Mouse (Mus musculus) ES-Bruce4 (cell line): ENCODE data around the gene Kdm2b. TPM values are rescaled to one million over a fixed set of nuclear protein-coding genes. Genes with fewer than 3 reads are reported as not detected.

Experiments used
- H3K27ac ChIP-seq: 2 replicates; pipeline ENCODE4 v1.5.1; 2012; ENCODE audit warnings: low read length, inconsistent platforms; ENCODE audit not compliant: insufficient read depth
- H3K27me3 ChIP-seq: 2 replicates; pipeline ENCODE4 v1.6.1; 2012; ENCODE audit warnings: mild to moderate bottlenecking, low read length, inconsistent platforms; ENCODE audit not compliant: control insufficient read depth, poor library complexity, insufficient read depth, severe bottlenecking
- H3K36me3 ChIP-seq: 2 replicates; pipeline ENCODE4 v1.6.1; 2012; ENCODE audit warnings: inconsistent platforms, mild to moderate bottlenecking, low read length, moderate library complexity; ENCODE audit not compliant: control insufficient read depth, poor library complexity, insufficient read depth, severe bottlenecking
- H3K4me1 ChIP-seq: one replicate; pipeline ENCODE4 v1.8.1; 2011; ENCODE audit warnings: low read length; ENCODE audit not compliant: control insufficient read depth, insufficient read depth
- H3K4me3 ChIP-seq: 2 replicates; pipeline ENCODE4 v1.5.1; 2011; ENCODE audit warnings: low read depth, mild to moderate bottlenecking, low read length
- H3K9ac ChIP-seq: 2 replicates; pipeline ENCODE4 v1.6.1; 2012; ENCODE audit warnings: low read depth, mild to moderate bottlenecking, inconsistent platforms; ENCODE audit not compliant: poor library complexity, severe bottlenecking
- H3K9me3 ChIP-seq: replicated peaks from 2 replicates; pipeline ENCODE4 v1.6.1; 2012; ENCODE audit warnings: mild to moderate bottlenecking, low read length, inconsistent platforms; ENCODE audit not compliant: control insufficient read depth, poor library complexity, insufficient read depth, severe bottlenecking
- CTCF ChIP-seq: IDR thresholded peaks from one replicate; pipeline ENCODE4 v1.8.1; 2011; ENCODE audit warnings: low read depth, low read length
- EP300 ChIP-seq: IDR thresholded peaks from 2 replicates; pipeline ENCODE4 v1.6.1; 2011; ENCODE audit warnings: low read depth, low read length; ENCODE audit not compliant: insufficient read depth
- POLR2A ChIP-seq: IDR thresholded peaks from one replicate; pipeline ENCODE4 v1.8.1; 2011; ENCODE audit warnings: low read length; ENCODE audit not compliant: insufficient read depth
- polyA plus RNA-seq: library from polyadenylated mRNA; stranded (reverse); fragments of >200 nt; gene quantifications from 2 replicates; pipeline ENCODE4 v1.2.4, GENCODE M21; 2011; ENCODE audit warnings: low read depth; ENCODE audit not compliant: missing spikeins, insufficient read depth, insufficient read length

Gene Kdm2b
- polyA plus RNA-seq, 1 experiment: 56.8 TPM

DNA sequence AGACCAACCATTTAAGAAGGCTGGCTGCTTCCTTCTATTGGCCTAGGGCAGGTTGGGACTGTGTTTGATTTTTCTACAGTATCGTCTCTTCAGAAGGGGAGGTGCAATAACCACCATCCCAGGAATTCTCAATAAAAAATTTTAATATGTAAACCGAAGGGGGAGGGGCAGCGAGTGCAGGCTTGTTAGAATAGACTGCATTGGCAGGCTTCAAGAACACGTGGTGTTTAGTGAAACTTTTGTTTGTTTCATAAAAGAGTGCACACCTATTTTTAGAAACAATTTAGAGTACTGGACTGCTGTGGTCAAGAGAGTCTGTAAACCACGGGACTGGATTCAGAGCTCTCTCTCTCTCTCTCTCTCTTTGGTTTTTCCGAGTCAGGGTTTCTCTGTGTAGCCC, 33.4 kb upstream of the Kdm2b start:
- Histone ChIP-seq H3K4me1 (peaks cover 4% of the 10 kb centered on the region), H3K27me3 (no peaks in the 10 kb centered on the region), H3K9me3 (no peaks in the 10 kb centered on the region), H3K36me3 (no peaks in the 10 kb centered on the region), H3K9ac (no peak overlapping the region), H3K27ac (no peak overlapping the region), H3K4me3 (no peak overlapping the region)
- TF ChIP-seq POLR2A (no peak), CTCF (no peak), EP300 (no peak)

DNA sequence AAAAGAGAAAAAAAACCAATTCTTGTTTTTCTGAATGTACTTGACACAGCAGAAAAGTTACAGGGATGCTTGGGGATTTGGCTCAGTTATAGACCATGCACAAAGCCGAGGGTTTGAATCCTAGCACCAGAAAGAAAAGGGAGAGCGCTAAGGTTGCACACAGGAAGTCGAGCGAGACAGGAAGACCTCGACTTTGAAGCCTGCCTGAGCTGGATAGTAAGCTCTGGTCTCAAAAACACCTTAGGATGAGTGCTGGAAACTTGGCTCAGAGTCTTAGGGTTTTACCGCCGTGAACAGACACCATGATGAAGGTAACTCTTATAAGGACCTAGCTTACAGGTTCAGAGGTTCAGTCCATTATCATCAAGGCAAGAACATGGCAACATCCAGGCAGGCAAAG, 31.8 kb upstream of the Kdm2b start:
- Histone ChIP-seq H3K36me3 (peaks cover 3% of the 10 kb centered on the region; the same call in 1 of the 2 replicates), H3K27ac (no peak overlapping the region), H3K9ac (no peak overlapping the region), H3K9me3 (no peaks in the 10 kb centered on the region), H3K27me3 (no peaks in the 10 kb centered on the region), H3K4me3 (no peak overlapping the region), H3K4me1 (peaks cover 4% of the 10 kb centered on the region)
- TF ChIP-seq EP300: no peak
- TF ChIP-seq POLR2A: no peak
- TF ChIP-seq CTCF: no peak

DNA sequence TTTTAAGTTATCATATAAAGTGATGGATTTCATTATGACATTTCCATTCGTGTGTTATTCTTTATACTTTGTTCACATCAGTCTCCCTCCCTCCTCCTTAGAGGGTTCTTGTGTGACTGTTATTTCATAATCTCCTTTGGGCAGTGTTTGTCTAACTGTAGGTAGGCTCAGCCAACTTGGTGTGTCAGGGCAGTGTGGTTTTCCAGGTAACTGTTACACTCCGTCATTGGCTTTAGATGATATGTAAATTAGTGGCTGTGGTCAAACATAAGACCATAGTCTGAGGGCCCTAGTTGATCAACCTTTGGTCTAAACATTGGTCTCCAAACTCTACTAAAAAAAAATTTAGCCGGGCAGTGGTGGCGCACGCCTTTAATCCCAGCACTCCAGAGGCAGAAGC, 30.8 kb upstream of the Kdm2b start:
- H3K27me3 ChIP-seq: no peaks in the 10 kb centered on the region
- TF ChIP-seq POLR2A (no peak), EP300 (no peak)
- no peaks in the 10 kb centered on the region for H3K9me3 ChIP-seq
- no peak overlapping the region for H3K4me3 ChIP-seq
- no peaks in the 10 kb centered on the region for H3K4me1 ChIP-seq
- peaks cover 3% of the 10 kb centered on the region; the same call in 1 of the 2 replicates for H3K36me3 ChIP-seq
- no peak overlapping the region for H3K27ac ChIP-seq
- H3K9ac ChIP-seq: no peak overlapping the region

DNA sequence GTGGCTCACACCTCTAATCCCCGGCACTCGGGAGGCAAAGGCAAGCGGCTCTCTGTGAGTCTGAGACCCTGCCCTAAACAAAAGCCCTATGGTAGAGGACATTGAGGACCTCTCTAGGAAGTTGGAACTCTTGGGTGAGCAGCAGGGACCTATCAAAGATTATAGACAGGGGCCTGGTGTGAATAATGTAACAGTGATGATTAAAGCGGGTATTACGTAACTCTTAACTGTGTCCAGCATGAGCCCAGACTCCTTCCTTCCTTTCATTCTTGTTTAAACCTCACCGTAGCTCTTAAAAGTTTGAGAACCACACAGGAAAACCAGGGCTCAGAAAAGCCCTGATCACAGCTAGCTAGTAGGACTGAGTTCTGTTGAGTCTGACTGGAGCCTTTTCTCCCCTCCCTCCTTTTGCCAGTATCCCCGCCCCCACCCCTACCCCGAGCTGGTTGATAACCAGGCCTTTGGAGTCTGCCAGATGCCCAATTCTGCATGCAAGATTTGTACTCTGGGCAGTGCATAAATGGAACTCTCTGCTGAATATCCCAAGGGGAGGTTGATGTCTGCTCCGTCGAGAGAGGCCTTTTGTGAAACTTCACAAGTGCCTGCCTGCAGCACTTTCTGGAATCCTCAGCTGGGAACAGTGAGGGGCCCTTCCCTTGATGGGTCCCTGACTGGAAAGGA, 29.9 kb upstream of the Kdm2b start:
- H3K4me1 ChIP-seq: no peaks in the 10 kb centered on the region
- TF ChIP-seq POLR2A: no peak
- TF ChIP-seq CTCF: no peak
- TF ChIP-seq EP300: no peak
- H3K9me3 ChIP-seq: no peaks in the 10 kb centered on the region
- H3K4me3 ChIP-seq: no peak overlapping the region
- no peak overlapping the region for H3K27ac ChIP-seq
- H3K27me3 ChIP-seq: no peaks in the 10 kb centered on the region
- H3K36me3 ChIP-seq: peaks cover 3% of the 10 kb centered on the region; the same call in 1 of the 2 replicates
- H3K9ac ChIP-seq: no peak overlapping the region

DNA sequence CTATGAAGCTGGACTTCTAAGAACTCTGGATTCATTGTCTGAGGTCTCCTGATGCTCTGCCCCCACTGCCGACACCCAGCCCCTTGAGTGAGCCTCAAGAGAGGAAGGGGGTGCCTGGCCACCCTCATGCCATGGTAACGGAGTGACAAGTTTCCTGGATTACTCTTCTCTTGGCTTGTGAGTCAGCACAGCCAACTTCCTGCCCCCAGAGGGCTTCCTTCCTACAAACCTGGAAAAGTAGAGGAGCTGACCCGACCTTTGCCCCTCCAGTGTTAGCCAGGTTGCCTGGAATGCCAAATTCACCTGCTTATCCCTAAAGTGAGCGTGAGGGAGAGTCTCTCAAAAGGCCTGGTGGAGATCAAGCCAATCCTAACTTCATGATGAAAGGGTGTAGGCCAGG, 27.9 kb upstream of the Kdm2b start:
- no peaks in the 10 kb centered on the region for H3K27me3 ChIP-seq
- peaks cover 3% of the 10 kb centered on the region; the same call in 1 of the 2 replicates for H3K36me3 ChIP-seq
- H3K9ac ChIP-seq: no peak overlapping the region
- H3K9me3 ChIP-seq: no peaks in the 10 kb centered on the region
- H3K4me3 ChIP-seq: no peak overlapping the region
- no peak overlapping the region for H3K27ac ChIP-seq
- H3K4me1 ChIP-seq: no peaks in the 10 kb centered on the region
- TF ChIP-seq EP300 (no peak), CTCF (no peak), POLR2A (no peak)

DNA sequence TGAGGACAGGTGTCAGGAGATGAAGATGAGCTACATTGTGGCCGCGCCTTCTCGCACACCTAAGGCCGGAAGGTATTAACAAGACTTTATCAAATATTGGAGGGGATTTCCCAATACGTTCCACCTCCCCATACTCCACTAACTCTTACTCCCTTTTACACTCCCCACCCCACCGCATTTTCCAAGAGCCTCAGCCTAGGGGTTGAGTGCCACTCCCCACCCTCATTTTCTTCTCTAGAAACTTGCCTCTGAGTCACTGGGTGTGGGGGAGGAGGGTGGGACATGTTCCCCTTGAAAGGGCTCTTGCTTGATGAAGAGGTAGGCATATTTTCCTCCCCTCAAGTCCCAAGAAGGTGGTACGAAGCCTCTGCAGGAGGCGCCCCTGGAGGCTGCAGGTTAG, 26.3 kb upstream of the Kdm2b start:
- H3K4me3 ChIP-seq: peak overlapping the region; percentile 80
- H3K4me1 ChIP-seq: no peaks in the 10 kb centered on the region
- peaks cover 3% of the 10 kb centered on the region; the same call in 1 of the 2 replicates for H3K36me3 ChIP-seq
- no peaks in the 10 kb centered on the region for H3K9me3 ChIP-seq
- peak overlapping the region; percentile 49 for H3K9ac ChIP-seq
- TF ChIP-seq EP300 (no peak), CTCF (no peak), POLR2A (no peak)
- no peaks in the 10 kb centered on the region for H3K27me3 ChIP-seq
- H3K27ac ChIP-seq: no peak overlapping the region
